Mouse (Mus musculus): Measurements from ENCODE around the gene Eif3l.

GRCm38 (mm10) chr15:79096556-79096955 lies 21.6 kb downstream of the Eif3l start:
- TF ChIP-seq CTCF (IDR thresholded peaks at IDR 0.05; ENCODE audit: insufficient read depth, low read depth, low read length) (no peak), POLR2A (IDR thresholded peaks at IDR 0.05; ENCODE audit: insufficient read depth, low read depth, low read length) (no peak)

All from olfactory bulb, adult 2 months (tissue).